Mouse (Mus musculus): ENCODE measurements around the gene Cpm. TPM values are rescaled to one million over a fixed set of nuclear protein-coding genes. Genes with fewer than 3 reads are reported as not detected.

The Cpm gene
- polyA plus RNA-seq, 1 experiment from 2014 or later: 23.5 TPM

DNA sequence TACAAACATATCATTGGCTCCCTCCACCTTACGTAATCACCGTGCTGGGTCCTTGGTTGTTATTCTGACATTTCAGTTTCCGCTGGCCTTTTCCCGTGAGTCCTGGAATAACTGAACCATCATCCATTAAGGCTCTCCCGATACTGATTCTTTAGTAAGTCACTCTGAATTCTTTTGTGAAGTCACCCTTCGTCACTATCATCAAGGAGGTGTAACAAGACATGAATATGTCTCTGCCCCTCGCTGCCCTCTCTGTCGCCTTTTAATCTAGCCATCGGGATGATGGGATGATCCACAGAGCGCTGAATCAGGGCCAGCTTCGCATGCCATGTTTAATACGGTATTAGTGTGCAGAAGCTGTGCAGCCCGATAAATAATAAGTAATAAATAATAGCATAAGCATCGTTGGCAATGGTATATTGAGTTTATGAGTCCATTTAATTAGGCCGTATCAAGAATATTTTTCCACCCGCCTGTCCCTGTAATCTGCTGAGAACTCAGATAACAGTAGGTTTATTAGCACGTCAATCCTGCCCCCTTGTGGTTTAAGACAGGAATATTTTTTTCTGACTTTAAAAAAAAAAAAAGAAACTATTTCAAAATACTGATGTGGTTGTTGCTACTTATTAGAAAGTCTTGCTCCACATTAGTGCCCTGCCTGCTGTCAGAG, 47.5 kb downstream of the Cpm start:
- Histone ChIP-seq H3K27ac (ENCODE audit: low read depth) (no peak overlapping the region), H3K4me1 (ENCODE audit: insufficient read depth) (peaks cover 6% of the 10 kb centered on the region; the same call in 1 of the 2 replicates), H3K36me3 (ENCODE audit: insufficient read depth) (no peaks in the 10 kb centered on the region), H3K4me2 (peak overlapping the region; percentile 50), H3K9ac (no peak overlapping the region), H3K9me3 (ENCODE audit: low read depth, low read length) (no peaks in the 10 kb centered on the region), H3K27me3 (ENCODE audit: insufficient read depth, low read length) (no peaks in the 10 kb centered on the region), H3K4me3 (ENCODE audit: low read depth, low read length) (0 out of 2 replicates have a peak overlapping the region, but pooled peaks have one; percentile 5)
- ATAC-seq (ENCODE audit: insufficient read depth) (no peak), DNase-seq (peak; percentile 85)
- WGBS: 32% methylated on average over 17 of the region's 17 CpGs
- TF ChIP-seq CTCF (IDR thresholded peaks at IDR 0.05; ENCODE audit: low read depth): peak; percentile 73

- 72% methylated on average over 13 of the region's 13 CpGs for whole genome bisulfite sequencing
- no peak for ATAC-seq (ENCODE audit: insufficient read depth)
- no peak for TF ChIP-seq CTCF (IDR thresholded peaks at IDR 0.05; ENCODE audit: low read depth)
- Histone ChIP-seq H3K36me3 (ENCODE audit: insufficient read depth) (no peaks in the 10 kb centered on the region), H3K4me2 (no peak overlapping the region), H3K9me3 (ENCODE audit: low read depth, low read length) (no peaks in the 10 kb centered on the region), H3K4me1 (ENCODE audit: insufficient read depth) (no peaks in the 10 kb centered on the region), H3K27ac (ENCODE audit: low read depth) (no peak overlapping the region), H3K9ac (no peak overlapping the region), H3K4me3 (ENCODE audit: low read depth, low read length) (no peak overlapping the region), H3K27me3 (ENCODE audit: insufficient read depth, low read length) (no peaks in the 10 kb centered on the region)
- DNase-seq: no peak
Observed at GRCm38 (mm10) chr10:117677494-117678236, 48.4 kb downstream of the Cpm start.

GRCm38 (mm10) chr10:117678357-117678756, 49.1 kb downstream of the Cpm start:
- H3K4me2 ChIP-seq: no peak overlapping the region
- no peaks in the 10 kb centered on the region for H3K36me3 ChIP-seq (ENCODE audit: insufficient read depth)
- no peaks in the 10 kb centered on the region for H3K27me3 ChIP-seq (ENCODE audit: insufficient read depth, low read length)
- no peaks in the 10 kb centered on the region for H3K9me3 ChIP-seq (ENCODE audit: low read depth, low read length)
- no peak overlapping the region for H3K27ac ChIP-seq (ENCODE audit: low read depth)
- 48% methylated on average over 5 of the region's 5 CpGs for WGBS
- H3K4me1 ChIP-seq (ENCODE audit: insufficient read depth): no peaks in the 10 kb centered on the region
- TF ChIP-seq CTCF (IDR thresholded peaks at IDR 0.05; ENCODE audit: low read depth): no peak
- ATAC-seq (ENCODE audit: insufficient read depth): no peak
- H3K9ac ChIP-seq: no peak overlapping the region
- H3K4me3 ChIP-seq (ENCODE audit: low read depth, low read length): no peak overlapping the region
- no peak for DNase-seq

- Histone ChIP-seq H3K36me3 (ENCODE audit: insufficient read depth) (no peaks in the 10 kb centered on the region), H3K4me2 (no peak overlapping the region), H3K27me3 (ENCODE audit: insufficient read depth, low read length) (no peaks in the 10 kb centered on the region), H3K9me3 (ENCODE audit: low read depth, low read length) (no peaks in the 10 kb centered on the region), H3K27ac (ENCODE audit: low read depth) (no peak overlapping the region), H3K4me3 (ENCODE audit: low read depth, low read length) (no peak overlapping the region), H3K4me1 (ENCODE audit: insufficient read depth) (no peaks in the 10 kb centered on the region), H3K9ac (no peak overlapping the region)
- ATAC-seq (ENCODE audit: insufficient read depth) (no peak), DNase-seq (no peak)
- no peak for TF ChIP-seq CTCF (IDR thresholded peaks at IDR 0.05; ENCODE audit: low read depth)
- WGBS: 77% methylated on average over 5 of the region's 5 CpGs
Observed at GRCm38 (mm10) chr10:117679029-117679686, 49.9 kb downstream of the Cpm start.

DNA sequence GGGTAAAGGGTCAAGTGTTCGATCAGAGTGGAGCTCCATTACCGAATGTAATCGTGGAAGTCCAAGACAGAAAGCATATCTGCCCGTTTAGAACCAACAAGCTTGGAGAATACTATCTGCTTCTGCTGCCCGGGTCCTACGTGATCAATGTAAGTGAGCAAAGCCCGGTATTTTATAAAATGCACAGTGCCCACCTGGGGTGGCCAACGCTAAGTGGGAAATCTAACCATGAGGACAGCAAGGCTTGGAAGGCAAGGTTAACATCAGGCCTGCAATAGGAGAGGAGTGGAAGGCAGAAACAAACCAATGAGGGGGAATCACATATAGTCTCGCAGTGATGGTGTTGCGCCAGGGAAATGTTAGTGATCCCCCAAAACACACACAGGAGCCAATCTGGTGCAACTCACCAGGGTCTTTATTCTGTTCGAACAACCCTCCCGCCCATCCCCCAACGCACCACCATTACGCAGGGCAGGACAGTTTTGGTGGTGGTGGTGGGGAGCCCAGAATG, 50.7 kb downstream of the Cpm start:
- no peak for ATAC-seq (ENCODE audit: insufficient read depth)

GRCm38 (mm10) chr10:117680868-117681513, 51.7 kb downstream of the Cpm start:
- no peak overlapping the region for H3K27ac ChIP-seq (ENCODE audit: low read depth)
- H3K4me3 ChIP-seq (ENCODE audit: low read depth, low read length): no peak overlapping the region
- H3K9me3 ChIP-seq (ENCODE audit: low read depth, low read length): no peaks in the 10 kb centered on the region
- DNase-seq (no peak), ATAC-seq (ENCODE audit: insufficient read depth) (no peak)
- no peak overlapping the region for H3K4me2 ChIP-seq
- H3K4me1 ChIP-seq (ENCODE audit: insufficient read depth): no peaks in the 10 kb centered on the region
- no peaks in the 10 kb centered on the region for H3K27me3 ChIP-seq (ENCODE audit: insufficient read depth, low read length)
- H3K9ac ChIP-seq: no peak overlapping the region
- no peak for TF ChIP-seq CTCF (IDR thresholded peaks at IDR 0.05; ENCODE audit: low read depth)
- no peaks in the 10 kb centered on the region for H3K36me3 ChIP-seq (ENCODE audit: insufficient read depth)
- 82% methylated on average over 12 of the region's 12 CpGs for WGBS

More for the DNA sequence above, 50.7 kb downstream of the Cpm start:
- Histone ChIP-seq H3K4me1 (ENCODE audit: insufficient read depth) (no peaks in the 10 kb centered on the region), H3K9me3 (ENCODE audit: low read depth, low read length) (no peaks in the 10 kb centered on the region), H3K36me3 (ENCODE audit: insufficient read depth) (no peaks in the 10 kb centered on the region), H3K4me3 (ENCODE audit: low read depth, low read length) (no peak overlapping the region), H3K27me3 (ENCODE audit: insufficient read depth, low read length) (no peaks in the 10 kb centered on the region), H3K4me2 (no peak overlapping the region), H3K9ac (no peak overlapping the region), H3K27ac (ENCODE audit: low read depth) (no peak overlapping the region)
- 92% methylated on average over 14 of the region's 14 CpGs for WGBS
- no peak for DNase-seq
- TF ChIP-seq CTCF (IDR thresholded peaks at IDR 0.05; ENCODE audit: low read depth): no peak
